Mouse (Mus musculus) forebrain, embryonic 11.5 days (tissue): ENCODE data around the gene Stag3. TPM values are rescaled to one million over a fixed set of nuclear protein-coding genes. Genes with fewer than 3 reads are reported as not detected.

Source experiments
- ATAC-seq: fragments of 200-750 bp; cut with Nextera tagmentation; replicated peaks from 2 replicates; pipeline ENCODE4 v1.8.0; 2017; ENCODE audit warnings: moderate TSS enrichment; ENCODE audit not compliant: low FRiP score
- DNase-seq: peaks from one replicate; pipeline ENCODE4 v3.0.0-alpha.2; 2017; ENCODE audit warnings: low spot score
- H3K27ac ChIP-seq: fragments of 300-500 bp; sonication (generic); 2 replicates; pipeline ENCODE4 v1.5.1; 2014; ENCODE audit warnings: low read depth, low read length
- H3K27me3 ChIP-seq: fragments of 300-500 bp; sonication (generic); 2 replicates; pipeline ENCODE4 v1.6.1; 2014; ENCODE audit warnings: mild to moderate bottlenecking, low read length, mixed read lengths; ENCODE audit not compliant: control insufficient read depth, insufficient read depth
- H3K36me3 ChIP-seq: fragments of 300-500 bp; sonication (generic); 2 replicates; pipeline ENCODE4 v1.6.1; 2014; ENCODE audit warnings: mild to moderate bottlenecking, low read length, moderate library complexity, mixed read lengths; ENCODE audit not compliant: control insufficient read depth, insufficient read depth
- H3K4me1 ChIP-seq: fragments of 300-500 bp; sonication (generic); replicated peaks from 2 replicates; pipeline ENCODE4 v1.6.1; 2014; ENCODE audit warnings: low read length, mixed read lengths; ENCODE audit not compliant: control insufficient read depth, insufficient read depth
- H3K4me2 ChIP-seq: fragments of 300-500 bp; sonication (generic); 2 replicates; pipeline ENCODE4 v1.6.1; 2014; ENCODE audit warnings: low read depth, mild to moderate bottlenecking, low read length, moderate library complexity, mixed read lengths; ENCODE audit not compliant: severe bottlenecking
- H3K4me3 ChIP-seq: fragments of 300-500 bp; sonication (generic); 2 replicates; pipeline ENCODE4 v1.5.1; 2014; ENCODE audit warnings: low read depth, low read length
- H3K9ac ChIP-seq: fragments of 300-500 bp; sonication (generic); 2 replicates; pipeline ENCODE4 v1.6.1; 2014; ENCODE audit warnings: low read length
- H3K9me3 ChIP-seq: fragments of 300-500 bp; sonication (generic); 2 replicates; pipeline ENCODE4 v1.6.1; 2016; ENCODE audit warnings: low read length, mixed read lengths; ENCODE audit not compliant: control insufficient read depth
- WGBS: fragments of 180-500 bp; shearing (Covaris S2); extraction: QIAGEN DNeasy Blood & Tissue Kit; methylation state at CpG from one replicate; pipeline ENCODE4 v1.1.7; 2014; 5-methylcytosine and 5-hydroxymethylcytosine counted together
- polyA plus RNA-seq: library from polyadenylated mRNA; unstranded; fragments of >200 nt; fragmentation: Nextera tagmentation; extraction: Ambion mirVana; gene quantifications from 2 replicates; pipeline ENCODE4 v1.2.1, GENCODE M21; 2014

The Stag3 gene
- polyA plus RNA-seq, 1 experiment from 2014 or later: 5.4 TPM

DNA sequence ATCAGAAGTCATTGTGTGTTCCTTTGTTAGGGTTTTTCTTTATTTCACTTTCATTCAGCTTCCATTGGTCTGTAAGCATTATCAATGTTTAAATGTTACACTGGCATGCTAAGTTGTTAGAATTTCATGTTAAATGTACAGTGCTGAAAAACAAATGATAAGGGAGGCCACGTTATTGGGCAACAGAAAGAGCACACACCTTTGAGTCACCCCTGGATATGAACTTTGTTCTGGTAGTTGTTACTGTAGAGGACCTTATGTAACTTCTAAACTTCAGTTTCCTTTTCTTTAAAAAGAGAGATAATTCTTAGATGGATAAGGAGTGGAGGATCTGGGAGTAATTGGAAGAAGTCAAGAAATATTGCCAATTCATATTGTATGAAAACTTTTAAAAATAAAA, 11.6 kb downstream of the Stag3 start:
- no peaks in the 10 kb centered on the region for H3K36me3 ChIP-seq
- 78% methylated on average over 1 of the region's 1 CpGs for WGBS
- H3K9ac ChIP-seq: no peak overlapping the region
- H3K4me2 ChIP-seq: no peak overlapping the region
- no peak overlapping the region for H3K27ac ChIP-seq
- ATAC-seq: no peak
- H3K9me3 ChIP-seq: no peaks in the 10 kb centered on the region
- H3K4me3 ChIP-seq: no peak overlapping the region
- no peak for DNase-seq
- no peaks in the 10 kb centered on the region for H3K4me1 ChIP-seq
- H3K27me3 ChIP-seq: no peaks in the 10 kb centered on the region

DNA sequence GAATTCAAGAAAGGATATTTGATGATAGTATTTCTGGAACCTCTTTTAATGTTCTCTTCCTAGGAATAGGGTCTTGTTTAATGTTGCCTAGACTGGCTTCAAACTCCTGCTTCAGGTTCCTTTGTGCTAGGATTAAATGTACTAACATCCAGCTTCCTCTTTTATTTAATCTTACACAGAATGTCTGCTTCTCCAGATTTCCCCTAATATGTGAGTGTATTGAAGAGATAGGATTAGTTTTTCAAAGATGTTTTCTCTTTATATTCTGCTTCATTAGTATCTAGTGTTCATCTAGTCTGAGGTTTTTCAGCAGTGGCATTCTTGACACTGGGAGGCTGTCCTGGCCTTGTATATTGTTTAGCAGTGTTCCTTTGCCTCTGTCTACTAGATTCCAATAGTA, 14.1 kb downstream of the Stag3 start:
- Histone ChIP-seq H3K9me3 (no peaks in the 10 kb centered on the region), H3K4me3 (no peak overlapping the region), H3K4me1 (no peaks in the 10 kb centered on the region), H3K27me3 (no peaks in the 10 kb centered on the region), H3K36me3 (no peaks in the 10 kb centered on the region), H3K27ac (no peak overlapping the region), H3K9ac (no peak overlapping the region), H3K4me2 (no peak overlapping the region)
- no peak for DNase-seq
- no peak for ATAC-seq

DNA sequence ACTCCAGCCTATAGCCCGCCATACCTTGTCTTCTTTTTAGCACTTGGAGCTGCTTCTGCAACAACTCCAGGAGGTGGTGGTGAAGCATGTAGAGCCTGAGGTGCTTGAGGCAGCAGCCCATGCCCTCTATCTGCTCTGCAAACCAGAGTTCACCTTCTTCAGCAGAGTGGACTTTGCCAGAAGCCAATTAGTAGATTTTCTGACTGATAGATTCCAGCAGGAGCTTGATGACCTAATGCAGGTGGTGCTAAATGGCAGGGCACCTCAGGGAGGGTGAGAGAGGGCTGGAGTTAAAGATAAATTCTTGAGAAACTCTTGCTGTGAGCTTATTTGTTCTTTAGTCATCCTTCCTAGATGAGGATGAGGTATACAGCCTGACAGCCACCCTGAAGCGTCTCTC, 19.6 kb downstream of the Stag3 start:
- 86% methylated on average over 2 of the region's 2 CpGs for WGBS
- no peaks in the 10 kb centered on the region for H3K27me3 ChIP-seq
- DNase-seq (no peak), ATAC-seq (no peak)
- H3K4me2 ChIP-seq: no peak overlapping the region
- no peak overlapping the region for H3K27ac ChIP-seq
- H3K36me3 ChIP-seq: no peaks in the 10 kb centered on the region
- no peak overlapping the region for H3K9ac ChIP-seq
- H3K4me1 ChIP-seq: no peaks in the 10 kb centered on the region
- H3K9me3 ChIP-seq: no peaks in the 10 kb centered on the region
- H3K4me3 ChIP-seq: no peak overlapping the region

DNA sequence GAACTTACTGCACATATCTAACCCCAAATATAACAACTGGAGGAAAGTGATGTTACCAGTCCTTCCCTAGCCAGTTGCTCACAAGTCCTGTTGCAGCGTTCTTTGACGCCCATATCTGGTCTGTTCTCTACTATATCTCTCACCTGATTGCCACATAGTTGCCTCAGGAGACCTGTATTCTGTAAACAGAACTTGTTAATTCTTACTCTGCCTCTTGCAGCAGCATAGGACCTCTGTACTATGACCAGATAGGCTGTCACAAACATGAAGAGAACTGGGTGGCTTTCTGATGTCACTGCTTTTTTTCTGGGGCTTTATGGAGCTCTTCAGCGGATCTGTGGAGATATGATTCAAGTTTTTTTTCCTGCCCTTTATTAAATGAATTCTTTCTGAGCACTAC, 32.8 kb downstream of the Stag3 start:
- no peaks in the 10 kb centered on the region for H3K9me3 ChIP-seq
- H3K4me2 ChIP-seq: no peak overlapping the region
- whole genome bisulfite sequencing: 84% methylated on average over 3 of the region's 3 CpGs
- H3K4me1 ChIP-seq: no peaks in the 10 kb centered on the region
- ATAC-seq: no peak
- H3K9ac ChIP-seq: no peak overlapping the region
- no peaks in the 10 kb centered on the region for H3K27me3 ChIP-seq
- H3K27ac ChIP-seq: no peak overlapping the region
- no peaks in the 10 kb centered on the region for H3K36me3 ChIP-seq
- no peak overlapping the region for H3K4me3 ChIP-seq
- DNase-seq: no peak

DNA sequence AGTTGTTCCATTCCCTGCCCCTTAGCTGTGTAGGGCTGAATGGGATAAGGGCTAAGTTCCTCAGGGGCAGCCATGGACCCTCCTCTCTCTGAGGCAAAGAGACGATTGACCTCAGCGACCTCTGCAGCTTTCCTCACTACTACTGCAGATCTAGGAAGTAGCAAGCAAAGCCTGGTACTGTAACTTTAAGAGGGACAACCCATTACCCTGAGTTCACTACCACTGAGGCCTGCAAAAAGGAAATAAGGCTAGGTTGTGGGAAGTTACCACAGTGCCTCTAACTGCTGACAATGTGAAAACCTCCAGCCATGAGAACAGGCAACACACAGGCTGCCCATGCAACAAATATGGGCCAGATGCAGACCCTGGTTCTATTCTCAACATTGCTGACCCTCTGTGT, 61.6 kb downstream of the Stag3 start, which contains the start of gene Pvrig:
Gene Pvrig (plus strand): TSS at position 301 of the 400 bp plus-strand sequence.
- H3K9me3 ChIP-seq: no peaks in the 10 kb centered on the region
- WGBS: 89% methylated on average over 2 of the region's 2 CpGs
- H3K27me3 ChIP-seq: no peaks in the 10 kb centered on the region
- H3K4me1 ChIP-seq: no peaks in the 10 kb centered on the region
- no peak within 1 kb of the TSS for H3K4me2 ChIP-seq
- no peaks in the 10 kb centered on the region for H3K36me3 ChIP-seq
- no peak within 1 kb of the TSS for H3K9ac ChIP-seq
- no peak for DNase-seq
- no peak within 1 kb of the TSS for H3K27ac ChIP-seq
- ATAC-seq: no peak
- H3K4me3 ChIP-seq: no peak within 1 kb of the TSS

DNA sequence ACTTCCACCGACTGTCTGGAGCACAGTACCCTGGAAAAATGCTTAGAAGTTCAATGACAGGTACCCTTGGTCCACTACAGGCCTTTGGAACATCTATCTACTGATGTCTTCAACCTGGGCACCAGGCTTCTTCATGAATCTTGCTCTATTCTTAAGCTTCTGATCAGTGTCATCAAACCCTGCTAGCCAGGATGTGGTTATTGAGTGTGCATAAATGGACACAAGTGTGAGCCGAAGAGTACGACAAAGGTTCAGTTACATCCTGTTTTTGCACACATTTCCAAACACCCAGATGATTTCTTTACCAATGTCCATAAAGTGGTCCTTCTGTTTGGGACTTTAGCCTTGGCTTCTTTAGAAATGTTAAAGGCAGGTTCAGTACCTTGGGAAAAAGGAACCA, 63.2 kb downstream of the Stag3 start:
- Histone ChIP-seq H3K27ac (no peak overlapping the region), H3K4me1 (no peaks in the 10 kb centered on the region), H3K4me3 (no peak overlapping the region), H3K9me3 (no peaks in the 10 kb centered on the region), H3K27me3 (no peaks in the 10 kb centered on the region), H3K9ac (no peak overlapping the region), H3K4me2 (no peak overlapping the region), H3K36me3 (no peaks in the 10 kb centered on the region)
- 82% methylated on average over 3 of the region's 3 CpGs for WGBS
- DNase-seq: no peak
- ATAC-seq: no peak

Other genes with a start within 250 kb of the Stag3 start
- not detected in 2 replicates for gene Smok3c, start 227.0 kb upstream of the Stag3 start, polyA plus RNA-seq
- 34.0 and 34.2 TPM in 2 replicates for gene Zkscan1, start 195.2 kb upstream of the Stag3 start, polyA plus RNA-seq
- gene Zscan21, start 163.3 kb upstream of the Stag3 start, polyA plus RNA-seq: 106 and 112 TPM in 2 replicates
- gene Zfp113, start 124.5 kb upstream of the Stag3 start, polyA plus RNA-seq: 35.2 and 39.9 TPM in 2 replicates
- gene Cops6, start 119.2 kb upstream of the Stag3 start, polyA plus RNA-seq: 248 and 275 TPM in 2 replicates
- 24.0 and 24.1 TPM in 2 replicates for gene Ap4m1, start 108.2 kb upstream of the Stag3 start, polyA plus RNA-seq
- 370 and 373 TPM in 2 replicates for gene Mcm7, start 107.8 kb upstream of the Stag3 start, polyA plus RNA-seq
- 150 and 155 TPM in 2 replicates for gene Taf6, start 92.8 kb upstream of the Stag3 start, polyA plus RNA-seq
- 49.8 and 56.6 TPM in 2 replicates for gene Cnpy4, start 92.8 kb upstream of the Stag3 start, polyA plus RNA-seq
- 9.0 and 10.9 TPM in 2 replicates for gene Mblac1, start 85.9 kb upstream of the Stag3 start, polyA plus RNA-seq
- gene Nxpe5, start 54.3 kb upstream of the Stag3 start, polyA plus RNA-seq: not detected in 2 replicates
- 38.6 and 39.9 TPM in 2 replicates for gene Lamtor4, start 24.8 kb upstream of the Stag3 start, polyA plus RNA-seq
- 9.3 and 11.8 TPM in 2 replicates for gene BC037034, start 16.2 kb upstream of the Stag3 start, polyA plus RNA-seq
- gene Gal3st4, start 7.4 kb upstream of the Stag3 start, polyA plus RNA-seq: 1.7 and 4.6 TPM in 2 replicates
- gene Gm43720, start 282 bp upstream of the Stag3 start, polyA plus RNA-seq: 0.05 and 0.08 TPM in 2 replicates
- 14.7 and 17.6 TPM in 2 replicates for gene Gpc2, start 235 bp upstream of the Stag3 start, polyA plus RNA-seq
- gene Pvrig, start 61.7 kb downstream of the Stag3 start, polyA plus RNA-seq: not detected in 2 replicates
- 50.4 and 53.7 TPM in 2 replicates for gene Zfp157, start 161.2 kb downstream of the Stag3 start, polyA plus RNA-seq